In the genomic region with DNA sequence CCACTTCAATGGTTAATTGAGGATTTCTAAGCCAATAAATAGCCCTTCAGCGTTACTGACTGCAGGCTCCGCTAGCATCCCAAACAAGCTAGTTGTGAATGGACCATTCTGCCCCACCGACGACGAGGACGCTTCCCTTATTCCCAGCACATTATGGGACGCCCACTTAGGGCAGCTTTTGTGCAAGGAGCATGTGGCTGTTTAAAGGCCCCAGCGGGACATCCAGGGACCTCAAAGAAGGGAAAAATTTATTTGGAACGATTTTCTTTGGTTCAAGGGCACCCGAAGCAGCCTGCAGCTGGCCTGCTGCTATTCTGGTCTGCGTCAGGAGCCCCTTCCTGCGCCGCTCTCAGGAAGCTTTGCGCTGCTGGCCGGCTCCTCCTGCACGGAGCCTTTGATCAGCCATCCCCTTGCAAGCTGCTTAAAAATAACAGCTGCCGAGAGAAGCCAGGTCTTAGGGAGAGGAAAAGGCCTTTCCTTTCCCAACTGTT, we compare ENCODE assay signal across 8 mouse cellular contexts.
DNase-seq lines count a peak whose midpoint lies in the region; ATAC-seq lines count a peak whose summit lies in the region.

No protein-coding gene starts in this region.

- 5% methylated on average over 17 of the region's 17 CpGs for WGBS in embryonic facial prominence, embryonic 14.5 days
- 2% methylated on average over 17 of the region's 17 CpGs for WGBS in heart, embryonic 13.5 days
- 3% methylated on average over 17 of the region's 17 CpGs for WGBS in kidney, embryonic 16.5 days
- WGBS in liver, embryonic 12.5 days (ENCODE audit: insufficient replicate concordance) = 5% methylated on average over 17 of the region's 17 CpGs

- peak overlapping the region; percentile 47 for H3K4me2 ChIP-seq in embryonic facial prominence, embryonic 14.5 days (ENCODE audit: low read depth, low read length)
- H3K4me2 ChIP-seq in heart, embryonic 13.5 days = peak overlapping the region; percentile 62
- H3K4me2 ChIP-seq in kidney, embryonic 16.5 days (replicated peaks; ENCODE audit: low read depth, low read length) = peak overlapping the region; percentile 46
- peak overlapping the region; percentile 48 for H3K4me2 ChIP-seq in liver, embryonic 12.5 days

- H3K36me3 ChIP-seq in embryonic facial prominence, embryonic 14.5 days (ENCODE audit: control insufficient read depth, insufficient read depth, low read length) = no peaks in the 10 kb centered on the region
- H3K36me3 ChIP-seq in heart, embryonic 13.5 days = no peaks in the 10 kb centered on the region
- H3K36me3 ChIP-seq in kidney, embryonic 16.5 days (ENCODE audit: insufficient read depth, low read length) = no peaks in the 10 kb centered on the region
- H3K36me3 ChIP-seq in liver, embryonic 12.5 days = no peaks in the 10 kb centered on the region

- H3K27me3 ChIP-seq in embryonic facial prominence, embryonic 14.5 days (replicated peaks; ENCODE audit: control insufficient read depth, insufficient read depth, low read length) = no peaks in the 10 kb centered on the region
- H3K27me3 ChIP-seq in heart, embryonic 13.5 days (replicated peaks) = no peaks in the 10 kb centered on the region
- H3K27me3 ChIP-seq in kidney, embryonic 16.5 days (ENCODE audit: insufficient read depth, low read length) = no peaks in the 10 kb centered on the region
- no peaks in the 10 kb centered on the region; the same call in 1 of the 2 replicates for H3K27me3 ChIP-seq in liver, embryonic 12.5 days (replicated peaks)

- peak; percentile 52 for DNase-seq in adrenal gland, postnatal 14 days
- peak; percentile 91 for DNase-seq in embryonic facial prominence, embryonic 14.5 days (ENCODE audit: low spot score)
- DNase-seq in retina, embryonic 14.5 days (ENCODE audit: low spot score) = peak; percentile 70
- DNase-seq in spleen, adult 12 weeks (ENCODE audit: low spot score) = no peak

- H3K9me3 ChIP-seq in embryonic facial prominence, embryonic 14.5 days (ENCODE audit: control insufficient read depth, low read length) = 0 out of 2 replicates have a peak, but pooled peaks cover 4% of the 10 kb centered on the region
- H3K9me3 ChIP-seq in heart, embryonic 13.5 days = peaks cover 4% of the 10 kb centered on the region; the same call in 1 of the 2 replicates
- H3K9me3 ChIP-seq in kidney, embryonic 16.5 days (ENCODE audit: low read length) = no peaks in the 10 kb centered on the region
- no peaks in the 10 kb centered on the region for H3K9me3 ChIP-seq in liver, embryonic 12.5 days (replicated peaks)

- H3K4me1 ChIP-seq in embryonic facial prominence, embryonic 14.5 days (ENCODE audit: control insufficient read depth, insufficient read depth, low read length) = peaks cover 4% of the 10 kb centered on the region; the same call in 1 of the 2 replicates
- peaks cover 19% of the 10 kb centered on the region for H3K4me1 ChIP-seq in heart, embryonic 13.5 days
- H3K4me1 ChIP-seq in kidney, embryonic 16.5 days (ENCODE audit: insufficient read depth, low read length) = peaks cover 16% of the 10 kb centered on the region
- H3K4me1 ChIP-seq in liver, embryonic 12.5 days = no peaks in the 10 kb centered on the region; the same call in 1 of the 2 replicates

- peak overlapping the region; percentile 47; the same call in 1 of the 2 replicates for H3K9ac ChIP-seq in embryonic facial prominence, embryonic 14.5 days (ENCODE audit: low read depth, low read length)
- H3K9ac ChIP-seq in heart, embryonic 13.5 days = peak overlapping the region; percentile 70
- peak overlapping the region; percentile 56 for H3K9ac ChIP-seq in kidney, embryonic 16.5 days (replicated peaks; ENCODE audit: low read length)
- H3K9ac ChIP-seq in liver, embryonic 12.5 days = no peak overlapping the region

- peak; percentile 90 for ATAC-seq in embryonic facial prominence, embryonic 14.5 days (ENCODE audit: low read depth)
- ATAC-seq in heart, embryonic 13.5 days (ENCODE audit: extremely low read depth, insufficient number of reproducible peaks, low FRiP score, low TSS enrichment) = no peak; the same call in 1 of the 2 replicates
- ATAC-seq in kidney, embryonic 16.5 days (ENCODE audit: low FRiP score, low TSS enrichment) = peak; percentile 96
- ATAC-seq in liver, embryonic 12.5 days = no peak
- ATAC-seq in monocyte, adult 5-6 weeks (replicated peaks; ENCODE audit: insufficient number of reproducible peaks, low FRiP score, low TSS enrichment, poor library complexity, severe bottlenecking) = no peak

- H3K4me3 ChIP-seq in embryonic facial prominence, embryonic 14.5 days (ENCODE audit: low read depth, low read length) = peak overlapping the region; percentile 10
- peak overlapping the region; percentile 34 for H3K4me3 ChIP-seq in heart, embryonic 13.5 days
- peak overlapping the region; percentile 22 for H3K4me3 ChIP-seq in kidney, embryonic 16.5 days (ENCODE audit: low read length)
- 0 out of 2 replicates have a peak overlapping the region, but pooled peaks have one; percentile 15 for H3K4me3 ChIP-seq in liver, embryonic 12.5 days

- peak overlapping the region; percentile 34; the same call in 1 of the 2 replicates for H3K27ac ChIP-seq in embryonic facial prominence, embryonic 14.5 days (replicated peaks; ENCODE audit: low read depth, low read length)
- H3K27ac ChIP-seq in heart, embryonic 13.5 days (replicated peaks) = peak overlapping the region; percentile 82
- peak overlapping the region; percentile 87 for H3K27ac ChIP-seq in kidney, embryonic 16.5 days (ENCODE audit: low read length)
- H3K27ac ChIP-seq in liver, embryonic 12.5 days = no peak overlapping the region

Comparison
In these comparisons a context has a peak if more than half of its experiments do, and no peak if none do; other contexts are left out.
1. ATAC-seq: peak in embryonic facial prominence, embryonic 14.5 days (single experiment) and kidney, embryonic 16.5 days (single experiment); none in heart, embryonic 13.5 days (single experiment), liver, embryonic 12.5 days (single experiment) and monocyte, adult 5-6 weeks (single experiment).
2. Peak in every context shown above with its lines, with median percentiles within 50 percentile points of each other: H3K4me2 ChIP-seq and H3K4me3 ChIP-seq.